Mouse (Mus musculus): ENCODE measurements at regions not wholly inside any gene's neighbourhood (a gene's known extent, or its start where the extent isn't known, plus 50 kb on each side); places are given as distances from the start of the nearest gene placed in this dataset.

DNA sequence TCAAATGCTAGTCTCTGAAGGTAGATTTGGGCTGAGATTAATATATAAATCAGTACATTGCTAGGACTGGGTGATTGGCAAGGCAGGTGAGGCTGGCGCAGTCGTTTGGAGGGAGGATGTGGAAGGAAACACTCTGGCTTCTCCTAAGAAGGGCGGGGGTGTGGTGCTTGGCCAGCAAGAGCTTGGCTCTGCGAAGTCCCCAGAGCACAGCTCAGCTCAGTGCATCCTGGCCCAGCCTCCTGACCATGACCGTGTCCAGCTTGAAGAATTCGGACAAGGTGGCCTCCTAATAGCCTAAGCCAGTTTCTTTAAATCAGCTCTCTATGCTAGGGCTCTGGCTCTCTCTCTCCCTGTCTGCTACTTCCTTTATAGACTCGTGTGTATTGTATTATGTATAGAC is 115.4 kb downstream of the Matn1 start:
- Histone ChIP-seq H3K4me1 (ENCODE audit: control insufficient read depth, insufficient read depth, low read length) (no peaks in the 10 kb centered on the region), H3K27ac (ENCODE audit: insufficient read depth, low read length) (no peak overlapping the region), H3K4me3 (ENCODE audit: insufficient read depth, low read length) (no peak overlapping the region)
- no peak for TF ChIP-seq POLR2A (IDR thresholded peaks at IDR 0.05; ENCODE audit: low read depth, low read length)
- TF ChIP-seq CTCF (IDR thresholded peaks at IDR 0.05; ENCODE audit: borderline replicate concordance, insufficient read depth, low read length): no peak

DNA sequence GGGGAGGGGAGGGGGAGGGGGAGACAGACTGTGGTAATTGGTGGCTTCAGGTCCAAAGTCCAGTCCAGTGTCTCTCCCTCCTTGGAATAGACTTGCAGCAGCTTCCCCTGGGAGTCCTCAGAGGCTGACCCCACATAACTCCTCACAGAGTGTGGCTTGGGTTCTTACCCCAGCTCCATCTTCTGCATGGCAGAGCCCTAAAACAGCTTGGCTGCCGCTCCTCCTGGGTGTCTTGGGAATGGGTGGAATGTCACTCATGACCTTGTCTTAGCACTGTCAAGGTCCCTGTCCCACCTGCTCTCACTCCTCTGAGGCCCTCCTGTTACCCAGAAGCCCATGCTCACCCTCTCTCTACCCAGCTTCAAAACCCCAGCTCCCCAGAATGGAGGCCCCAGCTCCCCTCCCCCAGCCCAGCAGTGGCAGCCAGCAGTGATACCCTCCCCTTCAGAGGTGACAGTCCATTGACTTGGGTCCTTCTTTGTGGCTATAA is 116.1 kb downstream of the Matn1 start:
- no peak overlapping the region for H3K4me3 ChIP-seq (ENCODE audit: insufficient read depth, low read length)
- TF ChIP-seq CTCF (IDR thresholded peaks at IDR 0.05; ENCODE audit: borderline replicate concordance, insufficient read depth, low read length): no peak
- TF ChIP-seq POLR2A (IDR thresholded peaks at IDR 0.05; ENCODE audit: low read depth, low read length): no peak
- H3K4me1 ChIP-seq (ENCODE audit: control insufficient read depth, insufficient read depth, low read length): no peaks in the 10 kb centered on the region
- H3K27ac ChIP-seq (ENCODE audit: insufficient read depth, low read length): no peak overlapping the region

- Histone ChIP-seq H3K4me3 (ENCODE audit: insufficient read depth, low read length) (no peak overlapping the region), H3K4me1 (ENCODE audit: control insufficient read depth, insufficient read depth, low read length) (no peaks in the 10 kb centered on the region), H3K27ac (ENCODE audit: insufficient read depth, low read length) (no peak overlapping the region)
- no peak for TF ChIP-seq POLR2A (IDR thresholded peaks at IDR 0.05; ENCODE audit: low read depth, low read length)
- no peak for TF ChIP-seq CTCF (IDR thresholded peaks at IDR 0.05; ENCODE audit: borderline replicate concordance, insufficient read depth, low read length)
Measured at GRCm38 (mm10) chr4:131060706-131061105, 116.5 kb downstream of the Matn1 start.

GRCm38 (mm10) chr4:131062592-131062991 is 118.4 kb downstream of the Matn1 start:
- Histone ChIP-seq H3K4me1 (ENCODE audit: control insufficient read depth, insufficient read depth, low read length) (no peaks in the 10 kb centered on the region), H3K4me3 (ENCODE audit: insufficient read depth, low read length) (no peak overlapping the region), H3K27ac (ENCODE audit: insufficient read depth, low read length) (no peak overlapping the region)
- TF ChIP-seq POLR2A (IDR thresholded peaks at IDR 0.05; ENCODE audit: low read depth, low read length) (no peak), CTCF (IDR thresholded peaks at IDR 0.05; ENCODE audit: borderline replicate concordance, insufficient read depth, low read length) (no peak)

GRCm38 (mm10) chr4:131066186-131066939 is 122.2 kb downstream of the Matn1 start:
- Histone ChIP-seq H3K27ac (ENCODE audit: insufficient read depth, low read length) (no peak overlapping the region), H3K4me1 (ENCODE audit: control insufficient read depth, insufficient read depth, low read length) (no peaks in the 10 kb centered on the region), H3K4me3 (ENCODE audit: insufficient read depth, low read length) (no peak overlapping the region)
- TF ChIP-seq POLR2A (IDR thresholded peaks at IDR 0.05; ENCODE audit: low read depth, low read length) (no peak), CTCF (IDR thresholded peaks at IDR 0.05; ENCODE audit: borderline replicate concordance, insufficient read depth, low read length) (no peak)

- Histone ChIP-seq H3K27ac (ENCODE audit: insufficient read depth, low read length) (no peak overlapping the region), H3K4me1 (ENCODE audit: control insufficient read depth, insufficient read depth, low read length) (no peaks in the 10 kb centered on the region), H3K4me3 (ENCODE audit: insufficient read depth, low read length) (no peak overlapping the region)
- TF ChIP-seq POLR2A (IDR thresholded peaks at IDR 0.05; ENCODE audit: low read depth, low read length): no peak
- TF ChIP-seq CTCF (IDR thresholded peaks at IDR 0.05; ENCODE audit: borderline replicate concordance, insufficient read depth, low read length): no peak
Measured at GRCm38 (mm10) chr4:131070566-131070965, 126.4 kb downstream of the Matn1 start.

DNA sequence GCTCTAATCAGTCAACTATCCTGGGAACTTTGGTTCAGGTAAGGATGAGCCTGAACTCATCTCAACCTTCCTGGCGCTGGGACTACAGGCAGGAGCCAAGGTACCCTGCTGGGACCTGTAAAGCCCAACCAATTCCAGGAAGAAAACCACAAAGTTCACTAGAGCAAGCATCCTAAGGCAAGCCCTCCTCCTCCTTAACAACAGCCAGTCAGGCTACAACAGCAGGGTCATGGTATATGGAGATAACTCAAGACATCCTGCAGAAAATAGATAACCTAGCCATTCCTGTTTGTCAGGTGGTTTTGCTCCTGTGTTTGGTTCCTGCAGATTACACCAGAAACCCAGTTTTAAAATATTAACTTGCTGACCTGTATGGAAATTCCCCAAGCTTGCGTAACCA is 128.4 kb downstream of the Matn1 start:
- H3K27ac ChIP-seq (ENCODE audit: insufficient read depth, low read length): no peak overlapping the region
- H3K4me1 ChIP-seq (ENCODE audit: control insufficient read depth, insufficient read depth, low read length): no peaks in the 10 kb centered on the region
- no peak overlapping the region for H3K4me3 ChIP-seq (ENCODE audit: insufficient read depth, low read length)
- TF ChIP-seq POLR2A (IDR thresholded peaks at IDR 0.05; ENCODE audit: low read depth, low read length) (no peak), CTCF (IDR thresholded peaks at IDR 0.05; ENCODE audit: borderline replicate concordance, insufficient read depth, low read length) (no peak)

DNA sequence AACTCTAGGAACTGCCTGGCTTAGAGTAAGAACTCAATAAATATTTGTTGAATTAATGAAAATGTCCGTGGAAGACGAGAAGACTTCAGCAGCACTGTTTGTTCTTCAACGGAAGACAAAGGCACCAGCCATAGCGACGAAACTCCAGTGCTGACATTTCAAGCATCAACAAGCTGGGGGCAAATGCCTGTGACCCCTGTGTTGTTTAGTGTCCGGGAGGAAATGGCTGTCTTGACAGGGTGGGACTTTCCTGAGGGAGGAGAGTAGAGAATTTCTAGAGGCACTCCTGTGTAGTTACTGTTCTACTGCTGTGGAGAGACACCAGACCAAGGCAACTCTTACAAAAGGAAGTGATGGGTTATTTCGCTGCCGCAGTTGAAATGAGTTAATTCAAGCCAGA is 129.2 kb downstream of the Matn1 start:
- Histone ChIP-seq H3K27ac (ENCODE audit: insufficient read depth, low read length) (no peak overlapping the region), H3K4me1 (ENCODE audit: control insufficient read depth, insufficient read depth, low read length) (no peaks in the 10 kb centered on the region), H3K4me3 (ENCODE audit: insufficient read depth, low read length) (no peak overlapping the region)
- no peak for TF ChIP-seq CTCF (IDR thresholded peaks at IDR 0.05; ENCODE audit: borderline replicate concordance, insufficient read depth, low read length)
- no peak for TF ChIP-seq POLR2A (IDR thresholded peaks at IDR 0.05; ENCODE audit: low read depth, low read length)

- Histone ChIP-seq H3K4me3 (ENCODE audit: insufficient read depth, low read length) (no peak overlapping the region), H3K4me1 (ENCODE audit: control insufficient read depth, insufficient read depth, low read length) (no peaks in the 10 kb centered on the region), H3K27ac (ENCODE audit: insufficient read depth, low read length) (no peak overlapping the region)
- TF ChIP-seq CTCF (IDR thresholded peaks at IDR 0.05; ENCODE audit: borderline replicate concordance, insufficient read depth, low read length): no peak
- TF ChIP-seq POLR2A (IDR thresholded peaks at IDR 0.05; ENCODE audit: low read depth, low read length): no peak
Measured at GRCm38 (mm10) chr4:131075326-131075932, 131.2 kb downstream of the Matn1 start.

- H3K27ac ChIP-seq (ENCODE audit: insufficient read depth, low read length): no peak overlapping the region
- TF ChIP-seq CTCF (IDR thresholded peaks at IDR 0.05; ENCODE audit: borderline replicate concordance, insufficient read depth, low read length) (no peak), POLR2A (IDR thresholded peaks at IDR 0.05; ENCODE audit: low read depth, low read length) (no peak)
- no peaks in the 10 kb centered on the region for H3K4me1 ChIP-seq (ENCODE audit: control insufficient read depth, insufficient read depth, low read length)
- no peak overlapping the region for H3K4me3 ChIP-seq (ENCODE audit: insufficient read depth, low read length)
Measured at GRCm38 (mm10) chr4:131076628-131077027, 132.4 kb downstream of the Matn1 start.

Measured in embryonic fibroblast, embryonic 13.5 days (primary cell).